Mouse (Mus musculus) liver, embryonic 16.5 days (tissue): Measurements from ENCODE around the gene Rrnad1. TPM values are rescaled to one million over a fixed set of nuclear protein-coding genes. Genes with fewer than 3 reads are reported as not detected.
A peak's percentile ranks its signal among the peaks of the same experiment; 100 is the strongest.
"Not testable (repeated sequence)": the region's sequence is repeated elsewhere in the genome, so short reads cannot be mapped to it uniquely, and the experiment has no call there.

Source experiments
- ATAC-seq: fragments of 200-750 bp; cut with Nextera tagmentation; 2 replicates; pipeline ENCODE4 v1.8.0; 2017; ENCODE audit warnings: low read depth, mild to moderate bottlenecking, moderate number of reproducible peaks, moderate library complexity
- H3K27ac ChIP-seq: fragments of 300-500 bp; sonication (generic); 2 replicates; pipeline ENCODE4 v1.5.1; 2014; ENCODE audit warnings: mild to moderate bottlenecking, low read length
- H3K27me3 ChIP-seq: fragments of 300-500 bp; sonication (generic); 2 replicates; pipeline ENCODE4 v1.6.1; 2014; ENCODE audit warnings: low read depth, low read length, mixed read lengths; ENCODE audit not compliant: control insufficient read depth, insufficient read depth
- H3K36me3 ChIP-seq: fragments of 300-500 bp; sonication (generic); 2 replicates; pipeline ENCODE4 v1.6.1; 2014; ENCODE audit warnings: mild to moderate bottlenecking; ENCODE audit not compliant: control insufficient read depth, insufficient read depth
- H3K4me1 ChIP-seq: fragments of 300-500 bp; sonication (generic); 2 replicates; pipeline ENCODE4 v1.6.1; 2014; ENCODE audit warnings: low read depth, low read length, mixed read lengths; ENCODE audit not compliant: control insufficient read depth
- H3K4me2 ChIP-seq: fragments of 300-500 bp; sonication (generic); 2 replicates; pipeline ENCODE4 v1.6.1; 2014; ENCODE audit warnings: low read depth, low read length, mixed read lengths
- H3K4me3 ChIP-seq: fragments of 300-500 bp; sonication (generic); 2 replicates; pipeline ENCODE4 v1.5.1; 2014; ENCODE audit warnings: low read depth, mild to moderate bottlenecking, low read length
- H3K9ac ChIP-seq: fragments of 300-500 bp; sonication (generic); 2 replicates; pipeline ENCODE4 v1.6.1; 2014; ENCODE audit warnings: low read depth, low read length
- H3K9me3 ChIP-seq: fragments of 300-500 bp; sonication (generic); replicated peaks from 2 replicates; pipeline ENCODE4 v1.6.1; 2016; ENCODE audit warnings: low read length; ENCODE audit not compliant: control insufficient read depth
- WGBS: fragments of 180-500 bp; shearing (Covaris S2); extraction: QIAGEN DNeasy Blood & Tissue Kit; methylation state at CpG from one replicate; pipeline ENCODE4 v1.1.7; 2014; ENCODE audit not compliant: insufficient replicate concordance; 5-methylcytosine and 5-hydroxymethylcytosine counted together
- polyA plus RNA-seq: library from polyadenylated mRNA; unstranded; fragments of >200 nt; fragmentation: Nextera tagmentation; extraction: Ambion mirVana; gene quantifications from 2 replicates; pipeline ENCODE4 v1.2.1, GENCODE M21; 2015

Gene Rrnad1
- polyA plus RNA-seq, 1 experiment from 2014 or later, result 5.7 TPM

DNA sequence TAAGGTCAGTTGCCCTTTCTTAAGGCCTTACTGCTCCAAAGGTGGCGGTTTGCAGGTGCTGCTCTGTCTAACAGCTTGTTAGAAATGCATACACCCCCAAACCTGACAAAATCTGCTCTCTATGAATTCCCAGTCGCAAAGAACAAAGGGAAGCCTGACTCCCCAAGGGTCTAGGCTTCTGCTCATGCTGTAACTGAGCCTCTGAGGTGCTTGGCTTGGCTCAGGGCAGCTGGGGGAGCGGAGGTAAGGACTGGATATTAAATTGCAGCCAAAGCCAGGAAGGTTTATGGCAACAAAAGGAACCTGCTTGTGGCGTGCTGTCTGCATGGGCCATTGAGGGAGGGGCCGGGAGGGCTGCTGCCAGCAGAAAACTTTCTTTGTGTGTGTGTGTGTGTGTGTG is 26.7 kb downstream of the Rrnad1 start:
- H3K9me3 ChIP-seq, result no peaks in the 10 kb centered on the region
- H3K36me3 ChIP-seq, result no peaks in the 10 kb centered on the region
- H3K9ac ChIP-seq, result 0 out of 2 replicates have a peak overlapping the region, but pooled peaks have one; percentile 1
- no peaks in the 10 kb centered on the region for H3K27me3 ChIP-seq
- no peak overlapping the region for H3K4me3 ChIP-seq
- H3K27ac ChIP-seq, result peak overlapping the region; percentile 25; the same call in 1 of the 2 replicates
- 57% methylated on average over 5 of the region's 5 CpGs for WGBS
- ATAC-seq, result no peak
- H3K4me1 ChIP-seq, result peaks cover 57% of the 10 kb centered on the region
- H3K4me2 ChIP-seq, result no peak overlapping the region

DNA sequence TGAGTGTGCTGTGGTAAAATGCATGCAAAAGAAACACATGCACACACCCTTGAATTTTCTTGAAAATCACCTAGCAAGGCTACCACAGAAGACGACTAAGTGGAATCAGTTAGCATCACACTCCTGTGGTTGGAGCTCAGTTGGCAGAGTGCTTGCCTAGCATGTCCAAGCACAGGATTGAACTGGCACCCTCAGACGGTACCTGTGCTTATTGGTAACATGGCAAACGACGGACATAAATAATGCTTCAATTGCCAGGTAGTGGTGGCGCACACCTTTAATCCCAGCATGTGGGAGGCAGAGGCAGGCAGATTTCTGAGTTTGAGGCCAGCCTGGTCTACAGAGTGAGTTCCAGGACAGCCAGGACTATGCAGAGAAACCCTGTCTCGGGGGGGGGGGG is 28.6 kb downstream of the Rrnad1 start:
- H3K4me2 ChIP-seq, result peak overlapping the region; percentile 69
- peak overlapping the region; percentile 46; the same call in 1 of the 2 replicates for H3K9ac ChIP-seq
- not testable (repeated sequence) for H3K4me3 ChIP-seq, H3K9me3 ChIP-seq, H3K27me3 ChIP-seq, H3K36me3 ChIP-seq, ATAC-seq
- WGBS, result 38% methylated on average over 6 of the region's 6 CpGs
- peaks cover 46% of the 10 kb centered on the region for H3K4me1 ChIP-seq
- H3K27ac ChIP-seq, result peak overlapping the region; percentile 91

GRCm38 (mm10) chr3:87901036-87901624 is 29.4 kb downstream of the Rrnad1 start:
- Histone ChIP-seq H3K36me3 (no peaks in the 10 kb centered on the region), H3K9ac (peak overlapping the region; percentile 46), H3K4me2 (peak overlapping the region; percentile 69), H3K27ac (peak overlapping the region; percentile 91), H3K9me3 (no peaks in the 10 kb centered on the region), H3K27me3 (no peaks in the 10 kb centered on the region), H3K4me3 (peak overlapping the region; percentile 26), H3K4me1 (peaks cover 46% of the 10 kb centered on the region)
- ATAC-seq, result peak; percentile 74
- WGBS, result 0% methylated on average over 1 of the region's 1 CpGs

DNA sequence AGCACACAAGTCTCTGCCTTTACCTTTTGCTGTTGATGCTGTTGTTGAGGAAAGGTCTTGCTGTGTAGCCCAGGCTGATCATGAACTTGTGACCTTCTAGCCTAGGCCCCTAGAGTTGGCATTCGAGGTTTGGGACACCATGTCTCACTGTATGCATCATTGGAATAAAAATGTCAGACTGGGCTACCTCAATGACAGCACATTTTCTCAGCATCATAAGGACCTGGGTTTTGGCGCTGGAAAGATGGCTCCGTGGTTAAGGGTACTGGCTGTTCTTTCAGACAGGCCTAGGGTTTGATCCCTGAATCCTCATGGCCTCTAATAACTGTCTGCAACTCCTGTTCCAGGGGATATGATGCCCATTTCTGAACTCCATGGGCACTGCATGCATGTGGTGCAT is 30.7 kb downstream of the Rrnad1 start:
- no peak overlapping the region for H3K9ac ChIP-seq
- H3K27me3 ChIP-seq, result no peaks in the 10 kb centered on the region
- no peaks in the 10 kb centered on the region for H3K36me3 ChIP-seq
- no peaks in the 10 kb centered on the region for H3K9me3 ChIP-seq
- H3K4me1 ChIP-seq, result peaks cover 38% of the 10 kb centered on the region
- H3K27ac ChIP-seq, result peak overlapping the region; percentile 26; the same call in 1 of the 2 replicates
- no peak overlapping the region for H3K4me2 ChIP-seq
- no peak for ATAC-seq
- 86% methylated on average over 3 of the region's 3 CpGs for WGBS
- H3K4me3 ChIP-seq, result no peak overlapping the region

DNA sequence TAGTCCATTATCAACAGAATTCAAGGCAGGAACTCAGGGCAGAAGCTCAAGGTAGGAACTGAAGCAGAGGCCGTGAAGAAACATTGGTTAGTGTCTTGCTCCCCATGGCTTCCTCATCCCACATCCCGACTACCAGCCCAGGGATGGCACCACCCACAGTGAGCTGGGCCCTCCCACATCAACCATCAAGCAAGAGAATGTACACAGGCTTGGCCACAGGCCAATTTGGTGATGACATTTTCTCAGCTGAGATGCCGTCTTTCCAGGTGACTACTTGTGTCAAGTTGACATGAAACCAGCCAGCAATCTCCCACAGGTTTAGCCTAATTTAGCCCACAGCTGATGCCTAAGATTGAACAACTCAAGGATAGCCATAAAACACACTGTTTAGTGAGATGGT is 31.3 kb downstream of the Rrnad1 start:
- no peak overlapping the region for H3K4me3 ChIP-seq
- no peaks in the 10 kb centered on the region for H3K27me3 ChIP-seq
- H3K4me1 ChIP-seq, result peaks cover 37% of the 10 kb centered on the region
- no peaks in the 10 kb centered on the region for H3K9me3 ChIP-seq
- no peak overlapping the region for H3K9ac ChIP-seq
- H3K4me2 ChIP-seq, result no peak overlapping the region
- H3K27ac ChIP-seq, result no peak overlapping the region; the same call in 1 of the 2 replicates
- H3K36me3 ChIP-seq, result no peaks in the 10 kb centered on the region
- 67% methylated on average over 3 of the region's 3 CpGs for WGBS
- no peak for ATAC-seq

GRCm38 (mm10) chr3:87893367-87893905 is 37.1 kb downstream of the Rrnad1 start:
- Histone ChIP-seq H3K36me3 (no peaks in the 10 kb centered on the region), H3K9me3 (no peaks in the 10 kb centered on the region), H3K4me2 (no peak overlapping the region), H3K4me1 (peaks cover 9% of the 10 kb centered on the region), H3K9ac (no peak overlapping the region), H3K27ac (peak overlapping the region; percentile 24; the same call in 1 of the 2 replicates), H3K27me3 (no peaks in the 10 kb centered on the region), H3K4me3 (no peak overlapping the region)
- 65% methylated on average over 3 of the region's 3 CpGs for WGBS
- ATAC-seq, result peak; percentile 27; the same call in 1 of the 2 replicates

DNA sequence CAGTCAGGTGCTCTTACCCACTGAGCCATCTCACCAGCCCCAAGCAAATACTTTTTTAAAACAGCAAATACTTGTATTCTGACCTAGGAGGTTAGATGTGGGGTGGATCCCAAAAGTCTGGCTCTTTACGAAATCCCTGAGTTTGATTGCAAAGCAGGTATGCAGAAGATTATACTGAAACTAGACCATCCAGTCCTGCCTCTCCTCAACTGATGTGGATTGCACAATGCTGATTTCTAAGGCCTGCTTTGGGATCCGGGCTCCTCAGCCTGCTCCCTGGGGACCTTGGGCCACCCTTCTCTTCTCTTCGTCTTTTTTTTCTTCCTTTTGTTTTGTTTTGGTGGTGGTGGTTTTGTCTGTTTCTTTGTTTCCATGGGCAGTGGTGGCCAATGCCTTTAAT is 39.0 kb downstream of the Rrnad1 start:
- WGBS, result 71% methylated on average over 3 of the region's 3 CpGs

DNA sequence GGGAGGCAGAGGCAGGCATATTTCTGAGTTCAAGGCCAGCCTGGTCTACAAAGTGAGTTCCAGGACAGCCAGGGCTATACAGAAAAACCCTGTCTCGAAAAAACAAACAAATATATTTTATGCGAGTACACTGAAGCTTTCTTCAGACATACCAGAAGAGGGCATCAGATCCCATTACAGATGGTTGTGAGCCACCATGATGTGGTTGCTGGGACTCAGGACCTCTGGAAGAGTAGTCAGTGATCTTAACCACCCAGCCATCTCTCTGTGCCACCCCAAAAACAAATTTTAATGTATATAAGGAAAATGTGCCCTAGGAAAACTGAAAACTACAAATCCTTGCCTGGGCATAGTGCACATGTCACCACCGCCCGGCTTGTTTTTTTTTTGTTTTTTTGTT is 43.1 kb downstream of the Rrnad1 start:
- not testable (repeated sequence) for H3K27me3 ChIP-seq, H3K36me3 ChIP-seq, H3K4me2 ChIP-seq, H3K27ac ChIP-seq, H3K9me3 ChIP-seq, H3K4me3 ChIP-seq, ATAC-seq, H3K9ac ChIP-seq
- 73% methylated on average over 4 of the region's 4 CpGs for WGBS
- H3K4me1 ChIP-seq, result peaks cover 25% of the 10 kb centered on the region

More for the DNA sequence above, 39.0 kb downstream of the Rrnad1 start:
- Histone ChIP-seq H3K4me1 (peaks cover 13% of the 10 kb centered on the region), H3K4me3 (no peak overlapping the region), H3K9me3 (no peaks in the 10 kb centered on the region), H3K27me3 (no peaks in the 10 kb centered on the region), H3K9ac (no peak overlapping the region), H3K4me2 (no peak overlapping the region), H3K27ac (no peak overlapping the region), H3K36me3 (no peaks in the 10 kb centered on the region)
- ATAC-seq, result no peak

GRCm38 (mm10) chr3:87886416-87886815 is 44.1 kb downstream of the Rrnad1 start:
- peaks cover 25% of the 10 kb centered on the region for H3K4me1 ChIP-seq
- no peaks in the 10 kb centered on the region for H3K36me3 ChIP-seq
- peak overlapping the region; percentile 62 for H3K4me2 ChIP-seq
- no peaks in the 10 kb centered on the region for H3K9me3 ChIP-seq
- peak overlapping the region; percentile 63 for H3K9ac ChIP-seq
- H3K27me3 ChIP-seq, result no peaks in the 10 kb centered on the region
- WGBS, result 73% methylated on average over 6 of the region's 6 CpGs
- ATAC-seq, result no peak
- peak overlapping the region; percentile 99 for H3K4me3 ChIP-seq
- H3K27ac ChIP-seq, result peak overlapping the region; percentile 10; the same call in 1 of the 2 replicates
